ENCODE assay signal across 8 mouse cellular contexts in genomic region chr9:95637271-95638181, GRCm38 (mm10). TPM values are rescaled to one million over a fixed set of nuclear protein-coding genes. Genes with fewer than 3 reads are reported as not detected.
A peak's percentile ranks its signal among the peaks of the same experiment; 100 is the strongest.
DNase-seq lines count a peak whose midpoint lies in the region; ATAC-seq and TF ChIP-seq lines count a peak whose summit lies in the region.

Pcolce2 (plus strand) TSS chr9:95637601.

- H3K4me2 ChIP-seq in hindbrain, embryonic 13.5 days: peak within 1 kb of the TSS; percentile 97
- peak within 1 kb of the TSS; percentile 98 for H3K4me2 ChIP-seq in stomach, embryonic 16.5 days (ENCODE audit: low read depth, low read length)

- intact Hi-C loops in gastrocnemius, adult 2 months (cut with DNase I): no loop called here

- H3K27me3 ChIP-seq in hindbrain, embryonic 13.5 days: peaks cover 19% of the 10 kb centered on the region
- peaks cover 42% of the 10 kb centered on the region for H3K27me3 ChIP-seq in midbrain, embryonic 10.5 days (ENCODE audit: low read depth, poor library complexity, severe bottlenecking)
- peaks cover 23% of the 10 kb centered on the region for H3K27me3 ChIP-seq in stomach, embryonic 16.5 days (ENCODE audit: control insufficient read depth, insufficient read depth, low read length)

- peak; percentile 3 to 31 for DNase-seq in adrenal gland, adult 18-20 months (ENCODE audit: low spot score in 2 of 2)
- no peak for DNase-seq in adrenal gland, adult 8-10 months
- DNase-seq in cerebellum, adult 9-10 months: peak; percentile 17
- DNase-seq in gastrocnemius, adult 2 months: peak; percentile 80
- DNase-seq in layer of hippocampus, postnatal 36 days: peak; percentile 12 to 25
- DNase-seq in midbrain, embryonic 10.5 days (ENCODE audit: low spot score): peak; percentile 77

- peak; percentile 91 for ATAC-seq in hindbrain, embryonic 13.5 days (ENCODE audit: low FRiP score)
- peak; percentile 64 for ATAC-seq in stomach, embryonic 16.5 days (ENCODE audit: insufficient read depth, low FRiP score)

- H3K27ac ChIP-seq in gastrocnemius, adult 2 months: peak within 1 kb of the TSS; percentile 75
- H3K27ac ChIP-seq in hindbrain, embryonic 13.5 days: peak within 1 kb of the TSS; percentile 77
- H3K27ac ChIP-seq in midbrain, embryonic 10.5 days (replicated peaks): peak within 1 kb of the TSS; percentile 94
- no peak within 1 kb of the TSS for H3K27ac ChIP-seq in stomach, embryonic 16.5 days (ENCODE audit: low read length)

- H3K36me3 ChIP-seq in hindbrain, embryonic 13.5 days: no peaks in the 10 kb centered on the region
- H3K36me3 ChIP-seq in midbrain, embryonic 10.5 days: no peaks in the 10 kb centered on the region
- H3K36me3 ChIP-seq in stomach, embryonic 16.5 days (ENCODE audit: control insufficient read depth, insufficient read depth, low read length): no peaks in the 10 kb centered on the region

- H3K4me3 ChIP-seq in gastrocnemius, adult 2 months: peak within 1 kb of the TSS; percentile 78
- H3K4me3 ChIP-seq in hindbrain, embryonic 13.5 days: peak within 1 kb of the TSS; percentile 81
- H3K4me3 ChIP-seq in midbrain, embryonic 10.5 days: peak within 1 kb of the TSS; percentile 77
- H3K4me3 ChIP-seq in stomach, embryonic 16.5 days (replicated peaks; ENCODE audit: low read length): peak within 1 kb of the TSS; percentile 59

- peaks cover 8% of the 10 kb centered on the region; the same call in 1 of the 2 replicates for H3K4me1 ChIP-seq in hindbrain, embryonic 13.5 days (replicated peaks)
- peaks cover 15% of the 10 kb centered on the region for H3K4me1 ChIP-seq in midbrain, embryonic 10.5 days
- 0 out of 2 replicates have a peak, but pooled peaks cover 2% of the 10 kb centered on the region for H3K4me1 ChIP-seq in stomach, embryonic 16.5 days (ENCODE audit: control insufficient read depth, insufficient read depth, low read length)

- 1% methylated on average over 56 of the region's 71 CpGs for WGBS in hindbrain, embryonic 13.5 days
- WGBS in midbrain, embryonic 10.5 days: under 1% methylated on average over 66 of the region's 71 CpGs
- under 1% methylated on average over 66 of the region's 71 CpGs for WGBS in stomach, embryonic 16.5 days

- H3K9me3 ChIP-seq in hindbrain, embryonic 13.5 days: no peaks in the 10 kb centered on the region
- H3K9me3 ChIP-seq in midbrain, embryonic 10.5 days (replicated peaks): no peaks in the 10 kb centered on the region
- H3K9me3 ChIP-seq in stomach, embryonic 16.5 days (replicated peaks; ENCODE audit: control insufficient read depth, low read length): no peaks in the 10 kb centered on the region

- H3K9ac ChIP-seq in hindbrain, embryonic 13.5 days: peak within 1 kb of the TSS; percentile 89
- H3K9ac ChIP-seq in stomach, embryonic 16.5 days (ENCODE audit: low read length): peak within 1 kb of the TSS; percentile 64

- TF ChIP-seq CTCF in gastrocnemius, adult 2 months (IDR thresholded peaks at IDR 0.05): peak; percentile 27; the same call in 1 of the 2 replicates

RNA-seq across cellular contexts. Expression of gene Pcolce2, which starts in this region (rescaled TPM):
- 1 to 10 TPM; 2.6 to 8.6 TPM for total RNA-seq in adrenal gland, adult 18-20 months (2021)
- total RNA-seq in adrenal gland, adult 8-10 months (2022): 1 to 10 TPM; 3.0 to 9.3 (median 6.2) TPM
- total RNA-seq in gastrocnemius, adult 2 months (2021): 10 to 100 TPM in 1 of 2 experiments, 1 to 10 TPM in 1; 8.2 to 13.7 TPM
- 3.3 and 3.6 TPM in 2 replicates for polyA plus RNA-seq in hindbrain, embryonic 13.5 days (2015; fragmentation: Nextera tagmentation; extraction: Ambion mirVana)
- 1 to 10 TPM; 2.1 to 3.2 TPM for total RNA-seq in layer of hippocampus, postnatal 36 days (2021)
- 2.9 and 3.2 TPM in 2 replicates for polyA plus RNA-seq in midbrain, embryonic 10.5 days (2016; fragmentation: Nextera tagmentation; extraction: Ambion mirVana)
- polyA plus RNA-seq in stomach, embryonic 16.5 days (2015; fragmentation: Nextera tagmentation; extraction: Ambion mirVana): 0.44 and 0.88 TPM in 2 replicates

Comparison
In these comparisons a context has a peak if more than half of its experiments do, and no peak if none do; other contexts are left out.
1. Peak in ATAC-seq, H3K4me3 ChIP-seq, H3K9ac ChIP-seq and H3K4me2 ChIP-seq in stomach, embryonic 16.5 days; RNA of the gene not detected or under 1 TPM.